Mouse (Mus musculus) liver, adult 2 months (tissue): ENCODE measurements around the gene Ppard. TPM values are rescaled to one million over a fixed set of nuclear protein-coding genes. Genes with fewer than 3 reads are reported as not detected.

Experiments used
- DNase-seq: peaks from one replicate; pipeline ENCODE4 v3.0.0-alpha.2; 2011; ENCODE audit warnings: low read depth, low spot score; ENCODE audit errors: extremely low read depth
- H3K27ac ChIP-seq: fragments of 200-500 bp; replicated peaks from 2 replicates; pipeline ENCODE4 v1.5.1; 2012; ENCODE audit warnings: low read depth, mild to moderate bottlenecking, control low read depth, inconsistent platforms, low read length; ENCODE audit not compliant: insufficient read depth
- H3K27me3 ChIP-seq: fragments of 200-500 bp; 2 replicates; pipeline ENCODE4 v1.6.1; 2012; ENCODE audit warnings: mild to moderate bottlenecking, moderate library complexity, low read length, inconsistent platforms; ENCODE audit not compliant: control insufficient read depth, insufficient read depth
- H3K36me3 ChIP-seq: fragments of 200-500 bp; 2 replicates; pipeline ENCODE4 v1.6.1; 2012; ENCODE audit warnings: low read length, inconsistent platforms; ENCODE audit not compliant: control insufficient read depth, insufficient read depth
- H3K4me1 ChIP-seq: fragments of 200-500 bp; 2 replicates; pipeline ENCODE4 v1.6.1; 2011; ENCODE audit warnings: low read length; ENCODE audit not compliant: control insufficient read depth, insufficient read depth
- H3K4me3 ChIP-seq: fragments of 200-500 bp; 2 replicates; pipeline ENCODE4 v1.5.1; 2011; ENCODE audit warnings: low read depth, mild to moderate bottlenecking, control low read depth, low read length, moderate library complexity; ENCODE audit not compliant: insufficient read depth
- H3K79me2 ChIP-seq: fragments of 200-500 bp; 2 replicates; pipeline ENCODE4 v1.6.1; 2012; ENCODE audit warnings: inconsistent platforms, mild to moderate bottlenecking, low read length, moderate library complexity; ENCODE audit not compliant: control insufficient read depth, insufficient read depth
- H3K9ac ChIP-seq: fragments of 200-500 bp; 2 replicates; pipeline ENCODE4 v1.6.1; 2012; ENCODE audit warnings: low read depth, mild to moderate bottlenecking, control low read depth, inconsistent platforms, low read length
- CTCF ChIP-seq: fragments of 200-500 bp; IDR thresholded peaks from 2 replicates; pipeline ENCODE4 v1.5.1; 2011; ENCODE audit warnings: low read depth, low read length, control low read depth
- POLR2A ChIP-seq: fragments of 200-500 bp; IDR thresholded peaks from 2 replicates; pipeline ENCODE4 v1.6.1; 2011; ENCODE audit warnings: low read length, control low read depth; ENCODE audit not compliant: insufficient read depth; ENCODE audit errors: extremely low read depth
- WGBS: fragments of 180-500 bp; shearing (Covaris S2); methylation state at CpG from one replicate; pipeline ENCODE4 v1.1.7; 2018; 5-methylcytosine and 5-hydroxymethylcytosine counted together
- polyA plus RNA-seq: library from polyadenylated mRNA; depleted of rRNA; stranded (reverse); fragments of >200 nt; gene quantifications from 2 replicates; pipeline ENCODE4 v1.2.3, GENCODE M21; 2012
- total RNA-seq: library from RNA; depleted of rRNA; stranded (reverse); fragments of >200 nt; gene quantifications from 2 replicates; pipeline ENCODE4 v1.2.3, GENCODE M21; 2014

Ppard gene
- total and polyA plus RNA-seq, 2 experiments: 3.0 to 9.7 TPM

GRCm38 (mm10) chr17:28244714-28245113 lies 12.2 kb downstream of the Ppard start:
- Histone ChIP-seq H3K27me3 (no peaks in the 10 kb centered on the region), H3K27ac (no peak overlapping the region), H3K9ac (no peak overlapping the region), H3K4me1 (peaks cover 24% of the 10 kb centered on the region), H3K36me3 (no peaks in the 10 kb centered on the region), H3K4me3 (no peak overlapping the region), H3K79me2 (peaks cover 37% of the 10 kb centered on the region)
- WGBS: 48% methylated on average over 6 of the region's 6 CpGs
- peak; percentile 50 for DNase-seq
- no peak for TF ChIP-seq POLR2A
- TF ChIP-seq CTCF: no peak

GRCm38 (mm10) chr17:28246640-28247039 lies 14.1 kb downstream of the Ppard start:
- 34% methylated on average over 11 of the region's 11 CpGs for WGBS
- Histone ChIP-seq H3K4me3 (no peak overlapping the region), H3K9ac (no peak overlapping the region), H3K4me1 (peaks cover 18% of the 10 kb centered on the region), H3K27ac (no peak overlapping the region), H3K79me2 (peaks cover 32% of the 10 kb centered on the region), H3K27me3 (no peaks in the 10 kb centered on the region), H3K36me3 (no peaks in the 10 kb centered on the region)
- DNase-seq: peak; percentile 27
- TF ChIP-seq CTCF: no peak; the same call in 1 of the 2 replicates
- no peak for TF ChIP-seq POLR2A

DNA sequence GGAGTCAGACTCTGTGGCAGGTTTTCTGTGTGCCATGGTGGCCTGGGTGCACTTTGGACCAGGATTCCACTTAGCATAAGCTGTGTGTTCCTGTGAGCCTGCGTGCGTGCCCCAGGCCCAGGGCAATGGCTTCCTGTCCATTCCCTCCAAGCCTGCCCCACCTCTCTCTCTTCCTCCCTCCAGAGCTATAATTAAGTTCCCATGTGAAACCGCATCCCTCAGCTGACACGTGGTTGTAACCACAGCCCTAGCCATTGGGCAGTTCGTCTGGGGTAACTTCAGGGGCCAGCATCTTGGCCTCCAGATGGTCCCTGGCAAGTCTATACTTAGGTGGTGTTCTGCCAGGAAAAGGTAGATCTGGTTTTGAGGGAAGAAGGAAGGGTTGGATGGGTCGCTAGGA lies 15.1 kb downstream of the Ppard start:
- WGBS: 61% methylated on average over 6 of the region's 6 CpGs
- Histone ChIP-seq H3K36me3 (no peaks in the 10 kb centered on the region), H3K79me2 (peaks cover 32% of the 10 kb centered on the region; the same call in 1 of the 2 replicates), H3K27ac (no peak overlapping the region), H3K27me3 (no peaks in the 10 kb centered on the region), H3K4me3 (no peak overlapping the region), H3K9ac (no peak overlapping the region), H3K4me1 (peaks cover 18% of the 10 kb centered on the region)
- TF ChIP-seq POLR2A (no peak), CTCF (no peak)
- DNase-seq: no peak

DNA sequence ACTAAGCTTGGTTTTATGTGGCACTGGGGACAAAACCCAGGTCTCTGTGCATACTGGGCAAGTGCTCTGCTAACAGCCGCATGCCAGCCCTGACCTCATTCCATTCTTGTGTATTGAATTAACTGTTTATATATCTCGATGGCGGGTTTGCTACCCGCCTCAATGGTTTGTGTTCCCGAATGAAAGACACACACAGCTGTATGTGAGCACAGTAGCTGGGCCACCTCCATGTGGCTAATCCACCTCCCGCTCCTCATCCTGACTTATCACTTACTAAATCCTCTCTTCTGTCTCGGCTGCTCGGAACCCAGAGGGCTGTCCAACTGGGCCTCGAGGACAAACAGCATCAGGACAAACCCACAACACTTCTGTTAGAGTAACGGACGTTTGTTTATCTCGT lies 16.6 kb downstream of the Ppard start:
- DNase-seq: no peak
- Histone ChIP-seq H3K27ac (no peak overlapping the region), H3K4me3 (no peak overlapping the region), H3K9ac (no peak overlapping the region), H3K27me3 (no peaks in the 10 kb centered on the region), H3K36me3 (no peaks in the 10 kb centered on the region), H3K4me1 (peaks cover 18% of the 10 kb centered on the region), H3K79me2 (peaks cover 27% of the 10 kb centered on the region; the same call in 1 of the 2 replicates)
- TF ChIP-seq POLR2A: no peak
- TF ChIP-seq CTCF: no peak
- WGBS: 75% methylated on average over 12 of the region's 12 CpGs

DNA sequence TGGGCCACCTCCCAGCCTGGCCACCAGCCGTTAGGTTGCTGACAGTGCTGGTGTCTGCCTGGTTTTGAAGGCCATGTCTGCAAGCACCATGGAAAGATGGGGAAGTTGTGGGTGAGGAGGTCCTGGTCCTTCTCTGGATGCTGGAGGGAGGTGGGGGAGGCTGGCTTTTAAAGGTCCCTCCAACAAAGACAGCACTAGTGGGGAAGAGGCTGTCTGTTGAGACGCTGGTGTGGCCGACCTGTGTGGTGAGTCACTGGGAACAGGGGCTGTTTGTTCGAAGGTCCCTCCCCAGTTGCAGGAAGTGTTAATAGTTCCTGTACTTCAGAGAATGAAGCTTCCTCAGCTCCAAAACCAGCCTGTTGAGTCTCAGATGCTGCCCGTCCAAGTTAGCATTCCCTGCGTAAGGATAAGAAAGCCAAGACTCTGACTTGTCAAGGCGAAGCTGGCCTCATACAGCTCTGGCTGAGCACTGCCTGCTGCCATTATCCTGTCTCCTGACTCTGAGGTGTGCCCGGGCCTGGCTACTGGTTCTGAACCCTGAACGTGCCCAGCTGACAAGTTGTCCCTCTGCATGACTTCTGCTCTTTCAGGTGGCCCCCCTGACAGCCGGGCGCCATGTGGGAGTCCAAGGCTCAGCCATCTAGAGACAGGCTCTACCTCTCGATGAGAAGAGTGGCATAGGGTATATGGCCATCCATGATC lies 19.2 kb downstream of the Ppard start:
- H3K27ac ChIP-seq: no peak overlapping the region
- H3K4me1 ChIP-seq: peaks cover under 1% of the 10 kb centered on the region
- no peaks in the 10 kb centered on the region for H3K36me3 ChIP-seq
- no peak for DNase-seq
- TF ChIP-seq CTCF (no peak), POLR2A (no peak)
- 85% methylated on average over 12 of the region's 12 CpGs for WGBS
- H3K4me3 ChIP-seq: no peak overlapping the region
- H3K9ac ChIP-seq: no peak overlapping the region
- H3K27me3 ChIP-seq: no peaks in the 10 kb centered on the region
- peaks cover 24% of the 10 kb centered on the region; the same call in 1 of the 2 replicates for H3K79me2 ChIP-seq

DNA sequence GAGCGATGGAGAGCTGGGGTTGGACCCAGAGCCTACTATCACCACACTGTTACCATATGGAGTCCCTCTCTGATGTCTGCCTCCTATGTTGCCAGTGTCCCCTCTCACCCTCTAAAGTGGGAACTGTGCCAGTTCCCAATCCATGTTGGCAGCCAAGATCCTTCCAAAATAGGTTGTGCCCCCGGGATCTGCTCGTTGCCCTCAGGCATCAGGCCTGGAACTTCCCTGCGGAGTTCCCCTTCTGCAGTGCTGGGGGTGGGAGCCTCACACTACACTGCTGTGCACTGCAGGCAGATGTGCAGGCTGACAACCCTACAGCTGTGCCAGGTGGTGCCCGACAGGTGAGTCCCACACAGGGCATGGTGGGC lies 19.8 kb downstream of the Ppard start:
- H3K27me3 ChIP-seq: no peaks in the 10 kb centered on the region
- no peak for TF ChIP-seq CTCF
- no peak for TF ChIP-seq POLR2A
- H3K36me3 ChIP-seq: no peaks in the 10 kb centered on the region
- H3K27ac ChIP-seq: no peak overlapping the region
- H3K9ac ChIP-seq: no peak overlapping the region
- no peak overlapping the region for H3K4me3 ChIP-seq
- H3K4me1 ChIP-seq: no peaks in the 10 kb centered on the region; the same call in none of the 2 replicates
- 57% methylated on average over 5 of the region's 5 CpGs for WGBS
- H3K79me2 ChIP-seq: peaks cover 25% of the 10 kb centered on the region; the same call in 1 of the 2 replicates
- no peak for DNase-seq
